Mouse (Mus musculus) midbrain, embryonic 12.5 days (tissue): ENCODE measurements around the gene Lrr1. TPM values are rescaled to one million over a fixed set of nuclear protein-coding genes. Genes with fewer than 3 reads are reported as not detected.
A peak's percentile ranks its signal among the peaks of the same experiment; 100 is the strongest.

ENCODE experiments used
- ATAC-seq: fragments of 200-750 bp; cut with Nextera tagmentation; 2 replicates; pipeline ENCODE4 v1.8.0; 2017; ENCODE audit warnings: low read depth, moderate TSS enrichment, moderate library complexity; ENCODE audit not compliant: low FRiP score
- H3K27ac ChIP-seq: fragments of 300-500 bp; sonication (generic); replicated peaks from 2 replicates; pipeline ENCODE4 v1.5.1; 2016; ENCODE audit warnings: mild to moderate bottlenecking
- H3K27me3 ChIP-seq: fragments of 300-500 bp; sonication (generic); 2 replicates; pipeline ENCODE4 v1.6.1; 2016; ENCODE audit warnings: mild to moderate bottlenecking
- H3K36me3 ChIP-seq: fragments of 300-500 bp; sonication (generic); 2 replicates; pipeline ENCODE4 v1.6.1; 2016
- H3K4me1 ChIP-seq: fragments of 300-500 bp; sonication (generic); 2 replicates; pipeline ENCODE4 v1.6.1; 2016
- H3K4me2 ChIP-seq: fragments of 300-500 bp; sonication (generic); replicated peaks from 2 replicates; pipeline ENCODE4 v1.6.1; 2016; ENCODE audit warnings: mild to moderate bottlenecking, moderate library complexity
- H3K4me3 ChIP-seq: fragments of 300-500 bp; sonication (generic); 2 replicates; pipeline ENCODE4 v1.5.1; 2016; ENCODE audit warnings: mild to moderate bottlenecking
- H3K9ac ChIP-seq: fragments of 300-500 bp; sonication (generic); replicated peaks from 2 replicates; pipeline ENCODE4 v1.6.1; 2016; ENCODE audit warnings: mild to moderate bottlenecking, moderate library complexity
- H3K9me3 ChIP-seq: fragments of 300-500 bp; sonication (generic); 2 replicates; pipeline ENCODE4 v1.6.1; 2016; ENCODE audit warnings: mild to moderate bottlenecking
- WGBS: fragments of 180-500 bp; shearing (Covaris S2); methylation state at CpG from one replicate; pipeline ENCODE4 v1.1.7; 2016; 5-methylcytosine and 5-hydroxymethylcytosine counted together
- polyA plus RNA-seq: library from polyadenylated mRNA; unstranded; fragments of >200 nt; fragmentation: Nextera tagmentation; extraction: Ambion mirVana; gene quantifications from 2 replicates; pipeline ENCODE4 v1.2.1, GENCODE M21; 2016

The Lrr1 gene
- polyA plus RNA-seq, 1 experiment from 2014 or later, result 24.5 TPM

DNA sequence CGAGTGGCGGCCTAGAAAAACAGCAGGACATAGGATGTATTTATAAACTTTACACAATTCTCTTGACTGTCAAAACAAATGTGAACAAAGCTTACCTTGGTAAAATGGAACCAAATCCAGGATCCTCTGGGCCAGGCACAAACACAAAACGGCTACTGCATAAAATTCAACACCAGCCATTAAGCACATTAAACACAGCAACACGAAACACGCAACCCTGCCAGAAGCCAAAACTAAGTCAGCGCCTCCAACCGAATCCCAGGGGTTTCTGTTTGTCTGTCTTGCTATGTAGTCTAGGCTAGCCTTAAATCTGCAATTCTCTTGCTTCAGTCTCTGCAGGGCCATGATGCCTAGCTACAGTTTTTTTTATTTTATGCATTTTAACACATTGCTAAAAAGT is 39.3 kb downstream of the Lrr1 start:
- Histone ChIP-seq H3K36me3 (peaks cover 25% of the 10 kb centered on the region), H3K4me3 (no peak overlapping the region), H3K4me1 (no peaks in the 10 kb centered on the region), H3K27ac (no peak overlapping the region), H3K9me3 (no peaks in the 10 kb centered on the region), H3K4me2 (no peak overlapping the region), H3K27me3 (no peaks in the 10 kb centered on the region), H3K9ac (no peak overlapping the region)
- ATAC-seq, result no peak
- WGBS, result 94% methylated on average over 7 of the region's 7 CpGs

DNA sequence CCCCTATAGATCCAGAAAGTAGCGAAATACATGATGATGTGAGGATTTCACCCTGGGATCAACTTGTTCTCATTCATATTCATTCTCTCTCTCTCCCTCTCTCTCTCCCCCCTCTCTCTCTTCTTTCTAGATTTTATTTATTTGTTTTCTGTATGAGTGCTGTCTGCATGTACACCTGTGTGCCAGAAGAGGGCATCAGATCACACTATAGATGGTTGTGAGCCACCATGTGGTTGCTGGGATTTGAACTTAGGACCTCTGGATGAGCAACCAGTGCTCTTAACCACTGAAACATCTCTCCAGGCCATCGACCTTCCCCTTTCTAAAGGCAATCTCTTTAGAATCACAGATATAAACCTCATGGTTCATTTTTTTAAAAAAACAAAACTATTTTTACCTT is 39.9 kb downstream of the Lrr1 start:
- no peaks in the 10 kb centered on the region for H3K4me1 ChIP-seq
- H3K27ac ChIP-seq, result no peak overlapping the region
- no peak overlapping the region for H3K9ac ChIP-seq
- no peak overlapping the region for H3K4me3 ChIP-seq
- no peak overlapping the region for H3K4me2 ChIP-seq
- no peaks in the 10 kb centered on the region for H3K27me3 ChIP-seq
- H3K36me3 ChIP-seq, result peaks cover 25% of the 10 kb centered on the region
- H3K9me3 ChIP-seq, result no peaks in the 10 kb centered on the region
- WGBS, result 88% methylated on average over 2 of the region's 2 CpGs
- no peak for ATAC-seq

DNA sequence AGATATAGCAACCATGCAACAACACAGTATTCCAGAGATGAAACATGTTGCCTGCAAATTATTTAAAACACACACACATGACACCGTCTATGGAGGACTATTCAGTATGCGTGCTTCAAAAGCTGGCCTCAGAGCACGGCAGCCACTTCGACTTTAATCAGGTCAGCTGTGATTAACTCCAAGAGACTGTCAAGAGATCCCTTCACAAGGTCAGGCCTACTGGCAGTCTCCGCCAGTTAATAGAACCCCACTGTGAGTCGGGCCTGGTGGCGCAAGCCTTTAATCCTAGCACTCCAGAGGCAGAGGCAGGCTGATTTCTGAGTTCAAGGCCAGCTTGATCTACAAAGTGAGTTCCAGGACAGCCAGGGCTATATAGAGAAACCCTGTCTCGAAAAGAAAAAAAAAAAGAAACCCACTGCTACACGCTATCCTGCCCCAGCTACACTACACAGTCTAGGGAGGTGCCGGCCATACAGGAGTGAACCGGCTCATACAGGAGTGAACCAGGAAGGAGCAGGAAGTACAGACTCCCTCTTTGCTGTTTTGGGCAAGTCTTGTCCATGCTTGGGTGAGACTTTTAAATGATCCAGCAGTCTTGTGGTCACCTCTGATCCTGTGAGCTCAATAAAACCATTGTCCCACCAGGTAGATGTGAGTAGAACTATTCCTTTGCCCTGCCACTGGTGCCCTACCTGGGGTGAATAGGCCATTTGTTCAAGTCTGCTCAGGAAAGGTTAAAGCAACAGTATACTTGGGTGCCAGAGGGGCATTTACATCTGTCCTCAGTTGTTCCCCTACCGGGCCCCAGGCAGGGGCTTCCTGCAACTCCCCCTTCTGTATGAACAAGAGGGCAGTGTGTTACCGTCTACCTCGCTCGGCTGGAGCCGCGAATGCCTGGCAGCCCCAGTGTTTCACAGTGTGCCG is 41.7 kb downstream of the Lrr1 start:
- H3K36me3 ChIP-seq, result peaks cover 37% of the 10 kb centered on the region; the same call in 1 of the 2 replicates
- no peaks in the 10 kb centered on the region for H3K4me1 ChIP-seq
- no peak overlapping the region for H3K27ac ChIP-seq
- ATAC-seq, result no peak
- no peak overlapping the region for H3K9ac ChIP-seq
- no peak overlapping the region for H3K4me2 ChIP-seq
- WGBS, result 93% methylated on average over 18 of the region's 18 CpGs
- no peaks in the 10 kb centered on the region for H3K9me3 ChIP-seq
- H3K4me3 ChIP-seq, result no peak overlapping the region
- no peaks in the 10 kb centered on the region for H3K27me3 ChIP-seq

DNA sequence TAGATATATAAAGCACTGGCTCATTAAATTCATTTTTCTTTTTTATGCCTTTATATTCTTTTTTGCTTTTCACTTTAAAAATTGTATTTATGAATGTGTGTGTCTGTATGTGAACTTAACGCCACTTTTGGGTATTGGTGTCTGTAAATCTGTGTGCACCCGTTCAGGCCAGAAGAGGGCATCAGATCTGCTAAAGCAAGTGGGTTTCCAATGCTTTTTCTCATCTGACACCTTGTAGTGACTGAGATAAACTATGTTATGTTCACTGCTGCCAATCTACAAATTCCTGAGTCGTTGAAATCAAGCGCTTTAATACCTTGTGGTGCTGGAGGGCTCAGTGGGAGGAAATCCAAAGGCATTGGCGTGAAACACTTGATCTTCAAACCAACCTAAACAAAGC is 42.4 kb downstream of the Lrr1 start:
- ATAC-seq, result no peak
- 90% methylated on average over 5 of the region's 5 CpGs for WGBS
- no peaks in the 10 kb centered on the region for H3K27me3 ChIP-seq
- H3K4me1 ChIP-seq, result no peaks in the 10 kb centered on the region
- H3K4me3 ChIP-seq, result no peak overlapping the region
- no peak overlapping the region for H3K9ac ChIP-seq
- H3K36me3 ChIP-seq, result peaks cover 39% of the 10 kb centered on the region; the same call in 1 of the 2 replicates
- no peaks in the 10 kb centered on the region for H3K9me3 ChIP-seq
- no peak overlapping the region for H3K27ac ChIP-seq
- no peak overlapping the region for H3K4me2 ChIP-seq

GRCm38 (mm10) chr12:69213186-69213777 is 44.7 kb downstream of the Lrr1 start:
- Histone ChIP-seq H3K27ac (no peak overlapping the region), H3K9me3 (no peaks in the 10 kb centered on the region), H3K9ac (no peak overlapping the region), H3K36me3 (peaks cover 45% of the 10 kb centered on the region; the same call in 1 of the 2 replicates), H3K4me1 (no peaks in the 10 kb centered on the region), H3K27me3 (no peaks in the 10 kb centered on the region), H3K4me2 (no peak overlapping the region), H3K4me3 (no peak overlapping the region)
- ATAC-seq, result no peak
- 92% methylated on average over 13 of the region's 13 CpGs for WGBS

DNA sequence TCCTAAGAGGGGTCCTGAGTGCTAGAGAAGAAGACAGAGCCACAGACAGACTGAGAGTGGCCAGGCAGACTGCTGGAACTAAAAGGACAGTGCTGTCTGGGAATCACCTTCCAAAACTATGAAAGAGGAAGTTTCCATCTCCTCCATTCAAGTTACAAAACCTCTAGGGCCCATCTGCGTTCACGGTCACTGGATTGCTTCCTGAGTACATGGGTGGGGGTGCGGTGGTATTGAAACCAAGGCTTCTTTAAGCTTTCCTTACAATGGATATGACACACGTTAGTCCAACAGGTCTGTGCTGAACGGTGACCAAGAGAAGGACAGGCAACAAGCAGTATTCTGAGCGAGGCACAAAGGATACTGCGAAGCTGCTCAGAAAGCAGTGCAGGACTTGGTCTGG is 45.8 kb downstream of the Lrr1 start:
- peaks cover 45% of the 10 kb centered on the region; the same call in 1 of the 2 replicates for H3K36me3 ChIP-seq
- H3K9ac ChIP-seq, result no peak overlapping the region
- ATAC-seq, result no peak
- H3K27me3 ChIP-seq, result no peaks in the 10 kb centered on the region
- H3K9me3 ChIP-seq, result no peaks in the 10 kb centered on the region
- H3K4me2 ChIP-seq, result no peak overlapping the region
- H3K4me3 ChIP-seq, result no peak overlapping the region
- 92% methylated on average over 7 of the region's 7 CpGs for WGBS
- H3K4me1 ChIP-seq, result no peaks in the 10 kb centered on the region
- H3K27ac ChIP-seq, result no peak overlapping the region

- no peaks in the 10 kb centered on the region for H3K9me3 ChIP-seq
- H3K9ac ChIP-seq, result no peak overlapping the region
- H3K4me1 ChIP-seq, result no peaks in the 10 kb centered on the region
- peaks cover 50% of the 10 kb centered on the region for H3K36me3 ChIP-seq
- no peak overlapping the region for H3K4me2 ChIP-seq
- ATAC-seq, result no peak
- H3K27me3 ChIP-seq, result no peaks in the 10 kb centered on the region
- no peak overlapping the region for H3K4me3 ChIP-seq
- WGBS, result 90% methylated on average over 3 of the region's 3 CpGs
- H3K27ac ChIP-seq, result no peak overlapping the region
Observed at GRCm38 (mm10) chr12:69215000-69215785, 46.6 kb downstream of the Lrr1 start.

- Histone ChIP-seq H3K4me2 (no peak overlapping the region), H3K27ac (no peak overlapping the region), H3K9ac (no peak overlapping the region), H3K4me3 (no peak overlapping the region), H3K4me1 (no peaks in the 10 kb centered on the region), H3K27me3 (no peaks in the 10 kb centered on the region), H3K36me3 (peaks cover 54% of the 10 kb centered on the region), H3K9me3 (no peaks in the 10 kb centered on the region)
- no peak for ATAC-seq
- WGBS, result 95% methylated on average over 7 of the region's 7 CpGs
Observed at GRCm38 (mm10) chr12:69216587-69216986, 48.0 kb downstream of the Lrr1 start.

GRCm38 (mm10) chr12:69220613-69221277 is 52.1 kb downstream of the Lrr1 start:
- Histone ChIP-seq H3K36me3 (peaks cover 25% of the 10 kb centered on the region; the same call in 1 of the 2 replicates), H3K4me1 (no peaks in the 10 kb centered on the region), H3K9ac (no peak overlapping the region), H3K9me3 (no peaks in the 10 kb centered on the region), H3K4me3 (no peak overlapping the region), H3K27me3 (no peaks in the 10 kb centered on the region), H3K4me2 (no peak overlapping the region), H3K27ac (no peak overlapping the region)
- WGBS, result 88% methylated on average over 19 of the region's 19 CpGs
- ATAC-seq, result no peak

DNA sequence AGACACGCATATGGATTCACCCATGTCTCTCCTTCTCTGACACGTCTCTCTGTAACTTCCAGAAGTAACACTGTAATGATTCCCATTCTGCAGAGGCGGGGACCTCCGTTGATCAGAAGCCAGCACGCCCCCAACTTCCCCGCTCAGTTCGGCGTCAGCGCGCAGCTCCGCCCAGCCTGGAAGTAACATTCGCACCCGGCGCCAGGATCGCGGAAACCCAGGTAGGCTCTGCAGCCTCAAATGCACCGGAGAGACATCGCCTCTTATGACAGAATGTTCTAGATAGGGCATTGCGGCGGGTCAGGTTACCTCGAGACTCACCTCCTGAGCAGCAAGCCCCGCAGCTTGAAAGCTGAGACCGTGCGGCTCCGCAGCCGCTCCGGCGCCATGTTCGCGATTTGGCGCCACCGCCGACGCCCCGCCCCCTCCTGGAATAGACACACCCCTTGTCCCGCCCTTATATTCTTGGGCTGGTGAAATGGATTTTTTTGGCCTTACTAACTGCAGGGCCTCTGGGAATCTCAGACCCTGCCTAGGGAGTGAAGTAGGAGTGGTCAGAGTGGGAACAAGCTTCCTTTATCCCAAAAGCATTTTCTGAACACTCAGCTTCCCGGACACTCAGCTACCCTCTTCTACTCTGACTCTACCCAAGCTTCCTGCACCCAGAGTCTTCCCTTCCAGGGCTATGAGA is 59.3 kb downstream of the Lrr1 start, which contains the start of gene Pole2:
Gene Pole2 (minus strand): TSS at position 420 of the 691 bp plus-strand sequence.
- H3K27ac ChIP-seq, result 0 out of 2 replicates have a peak within 1 kb of the TSS, but pooled peaks have one; percentile 39

More for the DNA sequence above, 59.3 kb downstream of the Lrr1 start, which contains the start of gene Pole2:
- ATAC-seq, result peak; percentile 94
- Histone ChIP-seq H3K27me3 (no peaks in the 10 kb centered on the region), H3K36me3 (no peaks in the 10 kb centered on the region), H3K4me3 (peak within 1 kb of the TSS; percentile 70), H3K9me3 (no peaks in the 10 kb centered on the region), H3K4me2 (peak within 1 kb of the TSS; percentile 58), H3K4me1 (peaks cover 10% of the 10 kb centered on the region; the same call in 1 of the 2 replicates), H3K9ac (peak within 1 kb of the TSS; percentile 60)
- under 1% methylated on average over 37 of the region's 37 CpGs for WGBS
